Mouse (Mus musculus): ENCODE results near the gene Pelp1. TPM values are rescaled to one million over a fixed set of nuclear protein-coding genes. Genes with fewer than 3 reads are reported as not detected.
"Not testable (repeated sequence)": the region's sequence is repeated elsewhere in the genome, so short reads cannot be mapped to it uniquely, and the experiment has no call there.

Pelp1 gene
- polyA plus RNA-seq, 1 experiment from 2014 or later: 38.5 TPM

DNA sequence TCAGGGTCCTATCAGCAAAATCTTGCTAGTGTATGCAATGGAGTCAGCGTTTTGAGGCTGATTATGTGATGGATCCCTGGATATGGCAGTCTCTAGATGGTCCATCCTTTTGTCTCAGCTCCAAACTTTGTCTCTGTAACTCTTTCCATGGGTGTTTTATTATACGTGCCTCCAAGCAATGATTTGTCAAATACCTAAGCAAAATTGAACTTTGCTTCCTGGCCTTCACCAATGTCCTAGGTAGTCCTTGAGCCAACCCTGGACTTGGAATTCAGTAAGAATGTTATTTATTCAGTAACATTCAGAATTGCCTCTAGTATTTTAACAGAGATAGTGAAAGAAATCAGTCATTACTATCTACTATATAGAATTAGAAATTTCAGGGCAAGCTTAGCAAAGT, 41.2 kb downstream of the Pelp1 start:
- 75% methylated on average over 2 of the region's 2 CpGs for WGBS
- not testable (repeated sequence) for H3K9me3 ChIP-seq (ENCODE audit: control insufficient read depth, low read length)

DNA sequence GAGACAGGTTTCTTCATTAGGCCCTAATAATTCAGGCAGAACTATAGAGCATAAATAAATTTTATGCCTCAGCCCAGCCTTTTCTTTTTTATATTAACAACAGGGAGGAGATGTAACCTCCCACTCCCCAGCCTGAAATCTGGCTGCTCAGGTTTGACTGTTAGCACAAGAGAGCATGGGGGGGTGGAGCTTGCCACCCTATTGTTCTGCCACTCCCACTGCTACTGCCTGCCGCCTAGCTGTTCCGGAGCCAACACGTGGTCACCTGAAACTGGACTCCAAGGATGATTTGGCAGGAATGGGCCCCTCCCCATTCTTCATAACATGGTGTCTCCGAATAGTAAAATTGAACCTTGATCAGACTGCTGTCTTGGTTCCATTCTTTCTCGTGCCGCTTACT, 42.1 kb downstream of the Pelp1 start:
- ATAC-seq; H3K27ac ChIP-seq (ENCODE audit: low read length); H3K9me3 ChIP-seq (ENCODE audit: control insufficient read depth, low read length); H3K4me3 ChIP-seq (replicated peaks; ENCODE audit: low read length); H3K36me3 ChIP-seq (ENCODE audit: control insufficient read depth, insufficient read depth); H3K27me3 ChIP-seq (replicated peaks; ENCODE audit: control insufficient read depth, insufficient read depth, low read length); H3K9ac ChIP-seq (replicated peaks; ENCODE audit: low read depth, low read length); H3K4me2 ChIP-seq (ENCODE audit: low read length); H3K4me1 ChIP-seq (replicated peaks; ENCODE audit: control insufficient read depth, insufficient read depth, low read length): not testable (repeated sequence)
- 84% methylated on average over 6 of the region's 6 CpGs for WGBS

More for the DNA sequence above, 41.2 kb downstream of the Pelp1 start:
- H3K4me1 ChIP-seq (replicated peaks; ENCODE audit: control insufficient read depth, insufficient read depth, low read length); H3K4me3 ChIP-seq (replicated peaks; ENCODE audit: low read length); H3K27me3 ChIP-seq (replicated peaks; ENCODE audit: control insufficient read depth, insufficient read depth, low read length); H3K27ac ChIP-seq (ENCODE audit: low read length); H3K9ac ChIP-seq (replicated peaks; ENCODE audit: low read depth, low read length); H3K36me3 ChIP-seq (ENCODE audit: control insufficient read depth, insufficient read depth); ATAC-seq; H3K4me2 ChIP-seq (ENCODE audit: low read length): not testable (repeated sequence)

DNA sequence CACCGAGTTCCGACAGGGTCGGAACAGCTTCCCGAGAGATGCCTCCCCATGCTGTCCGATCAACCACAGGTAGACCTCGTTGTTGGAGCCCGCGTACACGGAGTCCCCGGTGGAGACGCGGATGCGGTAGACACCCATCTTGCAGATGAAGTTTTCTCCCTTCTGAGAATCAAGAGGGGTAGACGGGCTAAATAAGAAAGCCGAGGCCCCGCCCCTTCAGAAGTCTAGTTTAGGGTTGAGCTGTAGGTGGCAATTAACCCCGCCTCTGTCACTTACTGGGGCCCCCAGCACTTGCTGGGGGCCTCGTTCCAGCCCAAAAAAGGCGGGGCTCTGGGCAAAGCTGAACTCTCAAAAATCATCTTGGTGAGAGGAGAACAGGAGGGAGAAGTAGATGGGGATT, 58.0 kb downstream of the Pelp1 start, which contains the start of gene Alox15:
Gene Alox15, minus strand, starts transcription at position 164 of the 400 bp plus-strand sequence.
- Histone ChIP-seq H3K36me3 (ENCODE audit: control insufficient read depth, insufficient read depth) (no peaks in the 10 kb centered on the region), H3K9ac (replicated peaks; ENCODE audit: low read depth, low read length) (no peak within 1 kb of the TSS), H3K27ac (ENCODE audit: low read length) (no peak within 1 kb of the TSS), H3K4me2 (ENCODE audit: low read length) (peak within 1 kb of the TSS; percentile 47), H3K4me3 (replicated peaks; ENCODE audit: low read length) (peak within 1 kb of the TSS; percentile 16), H3K27me3 (replicated peaks; ENCODE audit: control insufficient read depth, insufficient read depth, low read length) (peaks cover 25% of the 10 kb centered on the region), H3K4me1 (replicated peaks; ENCODE audit: control insufficient read depth, insufficient read depth, low read length) (peaks cover 9% of the 10 kb centered on the region), H3K9me3 (ENCODE audit: control insufficient read depth, low read length) (no peaks in the 10 kb centered on the region)
- ATAC-seq: no peak
- WGBS: under 1% methylated on average over 19 of the region's 19 CpGs

DNA sequence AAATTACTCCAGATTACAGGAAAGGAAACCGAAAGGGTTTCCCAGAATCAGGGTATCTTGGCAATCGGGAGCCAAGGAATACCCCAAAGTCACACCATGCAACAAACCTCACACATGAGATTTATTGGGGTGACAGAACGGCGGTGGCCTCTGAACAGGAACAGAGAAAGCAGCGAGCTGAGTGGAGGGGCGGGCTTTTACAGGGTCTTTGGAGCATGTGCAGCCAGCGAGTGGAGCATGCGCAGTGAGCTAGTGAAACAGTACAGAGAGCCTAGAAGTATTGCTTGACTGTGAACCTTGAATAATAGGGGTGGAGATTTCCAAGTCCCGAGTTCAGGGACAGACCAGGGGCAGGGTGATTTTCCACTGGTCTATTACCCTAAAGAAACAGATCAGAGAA, 61.2 kb downstream of the Pelp1 start:
- Histone ChIP-seq H3K4me3 (replicated peaks; ENCODE audit: low read length) (no peak overlapping the region), H3K27me3 (replicated peaks; ENCODE audit: control insufficient read depth, insufficient read depth, low read length) (peaks cover 27% of the 10 kb centered on the region), H3K27ac (ENCODE audit: low read length) (no peak overlapping the region), H3K4me1 (replicated peaks; ENCODE audit: control insufficient read depth, insufficient read depth, low read length) (peaks cover 9% of the 10 kb centered on the region), H3K9ac (replicated peaks; ENCODE audit: low read depth, low read length) (no peak overlapping the region), H3K9me3 (ENCODE audit: control insufficient read depth, low read length) (no peaks in the 10 kb centered on the region), H3K4me2 (ENCODE audit: low read length) (no peak overlapping the region), H3K36me3 (ENCODE audit: control insufficient read depth, insufficient read depth) (no peaks in the 10 kb centered on the region)
- 85% methylated on average over 9 of the region's 9 CpGs for WGBS
- ATAC-seq: no peak

DNA sequence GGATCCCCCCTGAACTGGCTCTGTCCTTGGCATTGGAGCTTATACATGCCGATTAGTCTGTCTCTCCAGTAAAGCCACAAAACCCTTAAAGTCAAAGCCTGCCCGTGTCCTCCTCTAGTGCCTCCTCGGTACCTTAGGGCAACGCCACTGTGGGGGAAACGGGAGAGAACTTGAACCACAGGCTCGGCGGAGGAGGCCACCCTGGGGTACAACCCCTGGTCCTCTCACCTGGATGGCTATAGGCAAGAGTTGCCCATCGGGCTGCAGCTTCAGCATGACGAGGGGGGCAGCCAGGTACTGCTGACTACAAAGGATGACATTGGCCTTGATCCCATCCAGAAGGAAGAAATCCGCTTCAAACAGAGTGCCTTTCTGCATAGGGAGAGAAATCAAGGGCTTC, 62.0 kb downstream of the Pelp1 start:
- Histone ChIP-seq H3K4me3 (replicated peaks; ENCODE audit: low read length) (no peak overlapping the region), H3K9me3 (ENCODE audit: control insufficient read depth, low read length) (no peaks in the 10 kb centered on the region), H3K27ac (ENCODE audit: low read length) (no peak overlapping the region), H3K4me1 (replicated peaks; ENCODE audit: control insufficient read depth, insufficient read depth, low read length) (peaks cover 9% of the 10 kb centered on the region), H3K4me2 (ENCODE audit: low read length) (no peak overlapping the region), H3K36me3 (ENCODE audit: control insufficient read depth, insufficient read depth) (no peaks in the 10 kb centered on the region), H3K27me3 (replicated peaks; ENCODE audit: control insufficient read depth, insufficient read depth, low read length) (peaks cover 20% of the 10 kb centered on the region), H3K9ac (replicated peaks; ENCODE audit: low read depth, low read length) (no peak overlapping the region)
- WGBS: 83% methylated on average over 10 of the region's 10 CpGs
- ATAC-seq: no peak

DNA sequence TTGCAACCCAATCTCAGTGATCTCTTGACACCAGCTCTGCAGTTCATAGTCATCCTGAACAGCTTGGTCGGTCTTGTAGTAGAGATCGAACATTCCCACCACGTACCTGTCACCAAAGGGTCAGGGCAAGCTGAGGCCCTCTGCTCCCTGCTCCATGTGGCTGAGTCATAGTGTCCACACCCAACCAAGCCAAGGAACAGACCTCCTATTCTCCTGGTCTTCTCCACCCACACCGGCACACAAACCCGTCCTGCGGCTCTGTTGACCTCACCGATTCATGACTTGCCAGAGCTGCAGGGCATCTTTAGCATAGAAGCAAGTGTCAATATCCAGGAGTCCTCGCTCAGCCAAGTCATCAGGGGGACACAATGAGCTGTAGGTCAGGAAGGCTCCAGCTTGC, 64.3 kb downstream of the Pelp1 start:
- H3K27ac ChIP-seq (ENCODE audit: low read length): no peak overlapping the region
- no peak overlapping the region for H3K4me2 ChIP-seq (ENCODE audit: low read length)
- no peak overlapping the region for H3K4me3 ChIP-seq (replicated peaks; ENCODE audit: low read length)
- H3K9ac ChIP-seq (replicated peaks; ENCODE audit: low read depth, low read length): no peak overlapping the region
- H3K27me3 ChIP-seq (replicated peaks; ENCODE audit: control insufficient read depth, insufficient read depth, low read length): 0 out of 2 replicates have a peak, but pooled peaks cover 7% of the 10 kb centered on the region
- WGBS: 97% methylated on average over 8 of the region's 8 CpGs
- ATAC-seq: no peak
- no peaks in the 10 kb centered on the region for H3K36me3 ChIP-seq (ENCODE audit: control insufficient read depth, insufficient read depth)
- H3K4me1 ChIP-seq (replicated peaks; ENCODE audit: control insufficient read depth, insufficient read depth, low read length): no peaks in the 10 kb centered on the region
- H3K9me3 ChIP-seq (ENCODE audit: control insufficient read depth, low read length): no peaks in the 10 kb centered on the region

DNA sequence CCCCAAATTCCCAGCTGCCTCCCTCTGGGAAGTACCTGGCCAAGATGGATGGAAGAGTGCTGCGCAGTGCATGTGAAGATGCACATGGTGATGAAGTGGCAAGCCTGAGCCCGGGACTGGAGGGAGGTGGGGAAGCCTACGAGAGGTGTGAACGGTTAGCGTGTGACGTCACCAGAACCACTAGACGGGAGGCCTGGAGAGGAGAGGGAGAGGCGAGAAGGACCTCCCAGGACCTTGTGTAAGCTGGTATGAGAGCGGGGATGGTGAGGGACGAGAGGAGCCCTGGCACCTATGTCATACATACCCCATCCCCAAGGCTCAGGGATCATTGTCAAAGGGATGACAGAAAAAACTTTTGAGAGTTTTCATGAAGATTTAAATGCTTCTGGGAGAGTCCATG, 64.8 kb downstream of the Pelp1 start:
- 86% methylated on average over 10 of the region's 10 CpGs for WGBS
- Histone ChIP-seq H3K9me3 (ENCODE audit: control insufficient read depth, low read length) (no peaks in the 10 kb centered on the region), H3K4me1 (replicated peaks; ENCODE audit: control insufficient read depth, insufficient read depth, low read length) (no peaks in the 10 kb centered on the region), H3K4me2 (ENCODE audit: low read length) (no peak overlapping the region), H3K4me3 (replicated peaks; ENCODE audit: low read length) (no peak overlapping the region), H3K27ac (ENCODE audit: low read length) (no peak overlapping the region), H3K9ac (replicated peaks; ENCODE audit: low read depth, low read length) (no peak overlapping the region), H3K36me3 (ENCODE audit: control insufficient read depth, insufficient read depth) (no peaks in the 10 kb centered on the region), H3K27me3 (replicated peaks; ENCODE audit: control insufficient read depth, insufficient read depth, low read length) (0 out of 2 replicates have a peak, but pooled peaks cover 7% of the 10 kb centered on the region)
- no peak for ATAC-seq

Small RNAs within 50 kb of the gene (microRNA-seq; reads per million reads assigned to microRNA genes)
- not detected for gene Mir7115

Other genes with a start within 250 kb of the Pelp1 start
- gene Slc16a11, start 197.3 kb downstream of the Pelp1 start, polyA plus RNA-seq (2015; fragmentation: Nextera tagmentation; extraction: Ambion mirVana): 3.1 and 4.8 TPM in 2 replicates
- gene Slc16a13, start 189.0 kb downstream of the Pelp1 start, polyA plus RNA-seq (2015; fragmentation: Nextera tagmentation; extraction: Ambion mirVana): 13.2 and 14.8 TPM in 2 replicates
- gene Bcl6b, start 180.2 kb downstream of the Pelp1 start, polyA plus RNA-seq (2015; fragmentation: Nextera tagmentation; extraction: Ambion mirVana): 6.9 and 8.1 TPM in 2 replicates
- gene 0610010K14Rik, start 172.1 kb downstream of the Pelp1 start, polyA plus RNA-seq (2015; fragmentation: Nextera tagmentation; extraction: Ambion mirVana): 174 and 180 TPM in 2 replicates
- gene Gm21988, start 170.2 kb downstream of the Pelp1 start, polyA plus RNA-seq (2015; fragmentation: Nextera tagmentation; extraction: Ambion mirVana): 13.2 and 14.6 TPM in 2 replicates
- gene Rnasek, start 170.2 kb downstream of the Pelp1 start, polyA plus RNA-seq (2015; fragmentation: Nextera tagmentation; extraction: Ambion mirVana): 287 and 291 TPM in 2 replicates
- 0.42 and 0.82 TPM in 2 replicates for gene Alox12, start 154.7 kb downstream of the Pelp1 start, polyA plus RNA-seq (2015; fragmentation: Nextera tagmentation; extraction: Ambion mirVana)
- gene Alox12e, start 87.4 kb downstream of the Pelp1 start, polyA plus RNA-seq (2015; fragmentation: Nextera tagmentation; extraction: Ambion mirVana): not detected in 2 replicates
- not detected in 2 replicates for gene Alox15, start 58.0 kb downstream of the Pelp1 start, polyA plus RNA-seq (2015; fragmentation: Nextera tagmentation; extraction: Ambion mirVana)
- gene Arrb2, start 22.6 kb upstream of the Pelp1 start, polyA plus RNA-seq (2015; fragmentation: Nextera tagmentation; extraction: Ambion mirVana): 36.0 and 51.2 TPM in 2 replicates
- gene Med11, start 41.9 kb upstream of the Pelp1 start, polyA plus RNA-seq (2015; fragmentation: Nextera tagmentation; extraction: Ambion mirVana): 39.8 and 46.0 TPM in 2 replicates
- 0.46 and 0.90 TPM in 2 replicates for gene Zmynd15, start 49.4 kb upstream of the Pelp1 start, polyA plus RNA-seq (2015; fragmentation: Nextera tagmentation; extraction: Ambion mirVana)
- gene Cxcl16, start 50.0 kb upstream of the Pelp1 start, polyA plus RNA-seq (2015; fragmentation: Nextera tagmentation; extraction: Ambion mirVana): 1.7 and 2.0 TPM in 2 replicates
- 0.66 and 3.4 TPM in 2 replicates for gene Tm4sf5, start 95.2 kb upstream of the Pelp1 start, polyA plus RNA-seq (2015; fragmentation: Nextera tagmentation; extraction: Ambion mirVana)
- not detected in 2 replicates for gene Vmo1, start 104.6 kb upstream of the Pelp1 start, polyA plus RNA-seq (2015; fragmentation: Nextera tagmentation; extraction: Ambion mirVana)
- 0.18 TPM in 1 of 2 replicates, not detected in the other for gene Gltpd2, start 109.2 kb upstream of the Pelp1 start, polyA plus RNA-seq (2015; fragmentation: Nextera tagmentation; extraction: Ambion mirVana)
- 713 and 749 TPM in 2 replicates for gene Psmb6, start 115.3 kb upstream of the Pelp1 start, polyA plus RNA-seq (2015; fragmentation: Nextera tagmentation; extraction: Ambion mirVana)
- not detected in 2 replicates for gene Gm40193, start 122.9 kb upstream of the Pelp1 start, polyA plus RNA-seq (2015; fragmentation: Nextera tagmentation; extraction: Ambion mirVana)
- gene Pld2, start 130.0 kb upstream of the Pelp1 start, polyA plus RNA-seq (2015; fragmentation: Nextera tagmentation; extraction: Ambion mirVana): 8.8 and 9.0 TPM in 2 replicates
- gene Mink1, start 152.8 kb upstream of the Pelp1 start, polyA plus RNA-seq (2015; fragmentation: Nextera tagmentation; extraction: Ambion mirVana): 13.8 and 17.5 TPM in 2 replicates
- not detected in 2 replicates for gene 4930544D05Rik, start 205.8 kb upstream of the Pelp1 start, polyA plus RNA-seq (2015; fragmentation: Nextera tagmentation; extraction: Ambion mirVana)
- 0.39 TPM in 1 of 2 replicates, not detected in the other for gene Chrne, start 209.2 kb upstream of the Pelp1 start, polyA plus RNA-seq (2015; fragmentation: Nextera tagmentation; extraction: Ambion mirVana)
- 0.15 and 0.17 TPM in 2 replicates for gene Gp1ba, start 229.1 kb upstream of the Pelp1 start, polyA plus RNA-seq (2015; fragmentation: Nextera tagmentation; extraction: Ambion mirVana)
- 133 and 135 TPM in 2 replicates for gene Rnf167, start 237.2 kb upstream of the Pelp1 start, polyA plus RNA-seq (2015; fragmentation: Nextera tagmentation; extraction: Ambion mirVana)
- gene Slc25a11, start 237.4 kb upstream of the Pelp1 start, polyA plus RNA-seq (2015; fragmentation: Nextera tagmentation; extraction: Ambion mirVana): 159 and 174 TPM in 2 replicates
- 642 and 656 TPM in 2 replicates for gene Pfn1, start 244.6 kb upstream of the Pelp1 start, polyA plus RNA-seq (2015; fragmentation: Nextera tagmentation; extraction: Ambion mirVana)
- 6.5 and 8.2 TPM in 2 replicates for gene Eno3, start 247.2 kb upstream of the Pelp1 start, polyA plus RNA-seq (2015; fragmentation: Nextera tagmentation; extraction: Ambion mirVana)

All from forebrain, embryonic 16.5 days (tissue).